In the genomic region with DNA sequence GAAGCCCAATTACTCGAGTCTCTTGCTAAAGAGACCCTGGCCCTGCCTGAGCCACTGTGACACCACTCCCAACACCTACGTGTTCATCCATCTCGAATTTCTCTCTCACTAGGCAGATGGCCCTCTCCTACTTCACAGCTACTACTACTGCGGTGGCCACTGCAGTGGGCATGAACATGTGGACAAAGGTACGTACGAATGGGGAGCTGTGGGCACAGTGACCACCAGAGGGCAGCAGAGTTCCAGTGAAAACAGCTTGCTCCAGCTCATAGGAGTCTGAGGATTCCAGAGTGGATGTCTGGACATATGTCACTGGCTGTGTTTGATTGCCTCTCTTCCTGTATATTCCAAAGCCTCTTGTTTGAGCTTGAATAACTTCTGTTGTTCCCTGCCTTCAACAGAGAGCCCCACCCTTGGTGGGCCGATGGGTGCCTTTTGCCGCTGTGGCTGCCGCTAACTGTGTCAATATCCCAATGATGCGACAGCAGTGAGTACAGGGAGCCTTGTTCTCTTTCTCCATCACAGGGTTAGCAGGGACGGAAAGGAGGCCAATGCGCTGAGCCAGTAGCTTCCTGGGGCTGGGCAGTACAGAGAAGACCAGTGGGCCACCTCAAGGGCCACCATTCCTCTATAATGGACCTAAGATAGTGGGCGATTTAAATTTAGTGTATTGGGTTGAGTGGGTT, we compare ENCODE assay signal across 9 mouse cellular contexts. TPM values are rescaled to one million over a fixed set of nuclear protein-coding genes. Genes with fewer than 3 reads are reported as not detected.
DNase-seq lines count a peak whose midpoint lies in the region; ATAC-seq and TF ChIP-seq lines count a peak whose summit lies in the region.
"Had no signal": no experiment of that assay in that cellular context is flagged by ENCODE, and none has a peak within 500 bp of the region (broad histone marks: within the 10 kb centered on the region; RNA-seq: fewer than 3 reads in every experiment).

No protein-coding gene starts in this region.

- ATAC-seq in erythroid progenitor cell, adult 5-6 weeks (replicated peaks; ENCODE audit: low FRiP score, poor library complexity, severe bottlenecking): peak; percentile 87
- ATAC-seq in heart, embryonic 16.5 days (replicated peaks; ENCODE audit: extremely low read depth, insufficient read depth, low FRiP score): peak; percentile 83
- ATAC-seq in liver, postnatal 0 days: peak; percentile 43
- ATAC-seq in neural tube, embryonic 14.5 days (ENCODE audit: low read depth): peak; percentile 79; the same call in 1 of the 2 replicates

- H3K36me3 ChIP-seq in heart, embryonic 16.5 days (ENCODE audit: control insufficient read depth, insufficient read depth): peaks cover 11% of the 10 kb centered on the region
- peaks cover 28% of the 10 kb centered on the region for H3K36me3 ChIP-seq in liver, postnatal 0 days (replicated peaks; ENCODE audit: insufficient read depth, low read length)
- H3K36me3 ChIP-seq in neural tube, embryonic 14.5 days (ENCODE audit: control insufficient read depth, insufficient read depth, low read length): peaks cover 8% of the 10 kb centered on the region

- H3K9me3 ChIP-seq in heart, embryonic 16.5 days (replicated peaks; ENCODE audit: control insufficient read depth, low read length): no peaks in the 10 kb centered on the region
- H3K9me3 ChIP-seq in liver, postnatal 0 days (ENCODE audit: low read length): no peaks in the 10 kb centered on the region
- no peaks in the 10 kb centered on the region for H3K9me3 ChIP-seq in neural tube, embryonic 14.5 days (ENCODE audit: control insufficient read depth, low read length)
- H3K9me3 ChIP-seq: embryonic facial prominence, embryonic 12.5 days had no signal

- no peak overlapping the region for H3K9ac ChIP-seq in heart, embryonic 16.5 days (ENCODE audit: low read length)
- no peak overlapping the region for H3K9ac ChIP-seq in liver, postnatal 0 days (replicated peaks)
- no peak overlapping the region for H3K9ac ChIP-seq in neural tube, embryonic 14.5 days (replicated peaks; ENCODE audit: low read depth, low read length)
- H3K9ac ChIP-seq: embryonic facial prominence, embryonic 12.5 days had no signal

- peak; percentile 73 for DNase-seq in CD4-positive helper T cell, adult 2 months (ENCODE audit: low read depth, low spot score)
- DNase-seq in brain, adult 2 months (ENCODE audit: low read depth, low spot score): peak; percentile 94
- DNase-seq in kidney, postnatal 4 days: peak; percentile 93 to 94
- peak; percentile 89 for DNase-seq in liver, postnatal 0 days
- DNase-seq in telencephalon, adult 2 months (ENCODE audit: low read depth, low spot score): peak; percentile 58

- TF ChIP-seq CTCF in liver, postnatal 0 days (IDR thresholded peaks at IDR 0.05; ENCODE audit: low read depth): peak; percentile 98

- TF ChIP-seq EP300 in liver, postnatal 0 days (IDR thresholded peaks at IDR 0.05; ENCODE audit: low read depth): no peak

- no peaks in the 10 kb centered on the region for H3K4me1 ChIP-seq in heart, embryonic 16.5 days (ENCODE audit: control insufficient read depth, insufficient read depth, low read length)
- H3K4me1 ChIP-seq in liver, postnatal 0 days (ENCODE audit: insufficient read depth): peaks cover 5% of the 10 kb centered on the region; the same call in 1 of the 2 replicates
- no peaks in the 10 kb centered on the region for H3K4me1 ChIP-seq in neural tube, embryonic 14.5 days (ENCODE audit: control insufficient read depth, insufficient read depth, low read length)
- H3K4me1 ChIP-seq: embryonic facial prominence, embryonic 12.5 days had no signal

- H3K27ac ChIP-seq in heart, embryonic 16.5 days (ENCODE audit: low read length): no peak overlapping the region
- H3K27ac ChIP-seq in liver, postnatal 0 days (ENCODE audit: low read depth): no peak overlapping the region
- no peak overlapping the region for H3K27ac ChIP-seq in neural tube, embryonic 14.5 days (ENCODE audit: low read depth, low read length)
- H3K27ac ChIP-seq: embryonic facial prominence, embryonic 12.5 days had no signal

- 58% methylated on average over 13 of the region's 13 CpGs for WGBS in heart, embryonic 16.5 days
- WGBS in liver, postnatal 0 days (ENCODE audit: insufficient replicate concordance): 57% methylated on average over 13 of the region's 13 CpGs
- 58% methylated on average over 13 of the region's 13 CpGs for WGBS in neural tube, embryonic 14.5 days

- no peaks in the 10 kb centered on the region for H3K27me3 ChIP-seq in heart, embryonic 16.5 days (ENCODE audit: control insufficient read depth, insufficient read depth, low read length)
- H3K27me3 ChIP-seq in liver, postnatal 0 days (ENCODE audit: insufficient read depth, low read length): no peaks in the 10 kb centered on the region
- H3K27me3 ChIP-seq in neural tube, embryonic 14.5 days (ENCODE audit: control insufficient read depth, insufficient read depth, low read length): no peaks in the 10 kb centered on the region
- H3K27me3 ChIP-seq: embryonic facial prominence, embryonic 12.5 days had no signal

- H3K4me3 ChIP-seq in heart, embryonic 16.5 days (ENCODE audit: low read length): no peak overlapping the region
- H3K4me3 ChIP-seq in liver, postnatal 0 days (ENCODE audit: low read depth, low read length): no peak overlapping the region
- H3K4me3 ChIP-seq in neural tube, embryonic 14.5 days (ENCODE audit: low read depth, low read length): no peak overlapping the region
- H3K4me3 ChIP-seq: embryonic facial prominence, embryonic 12.5 days had no signal

- no peak overlapping the region for H3K4me2 ChIP-seq in heart, embryonic 16.5 days (ENCODE audit: low read depth, low read length)
- H3K4me2 ChIP-seq in liver, postnatal 0 days (ENCODE audit: low read depth, low read length): no peak overlapping the region
- H3K4me2 ChIP-seq in neural tube, embryonic 14.5 days (ENCODE audit: low read depth, low read length): no peak overlapping the region
- H3K4me2 ChIP-seq: embryonic facial prominence, embryonic 12.5 days had no signal

RNA-seq across cellular contexts. Expression of gene Wbp1l, which starts 10.9 kb away (rescaled TPM):
- 5.0 and 8.8 TPM in 2 replicates for total RNA-seq in erythroid progenitor cell, adult 5-6 weeks (2015; ENCODE audit: low replicate concordance)
- total RNA-seq in erythroid progenitor cell, adult 5-6 weeks (2017; ENCODE audit: low replicate concordance): 6.7 and 9.2 TPM in 2 replicates
- 60.5 and 63.3 TPM in 2 replicates for polyA plus RNA-seq in heart, embryonic 16.5 days (2015; fragmentation: Nextera tagmentation; extraction: Ambion mirVana)
- polyA plus RNA-seq in liver, postnatal 0 days (2015; fragmentation: Nextera tagmentation; extraction: Ambion mirVana): 40.4 and 48.8 TPM in 2 replicates
- polyA plus RNA-seq in neural tube, embryonic 14.5 days (2014; fragmentation: Nextera tagmentation; extraction: Ambion mirVana): 28.2 and 35.2 TPM in 2 replicates

RNA-seq across cellular contexts. Expression of gene Sfxn2, which starts 14.8 kb away (rescaled TPM):
- 0.72 and 19.3 TPM in 2 replicates for total RNA-seq in erythroid progenitor cell, adult 5-6 weeks (2015; ENCODE audit: low replicate concordance)
- 0.98 and 5.8 TPM in 2 replicates for total RNA-seq in erythroid progenitor cell, adult 5-6 weeks (2017; ENCODE audit: low replicate concordance)
- 10.0 and 11.4 TPM in 2 replicates for polyA plus RNA-seq in heart, embryonic 16.5 days (2015; fragmentation: Nextera tagmentation; extraction: Ambion mirVana)
- polyA plus RNA-seq in liver, postnatal 0 days (2015; fragmentation: Nextera tagmentation; extraction: Ambion mirVana): 63.0 and 63.4 TPM in 2 replicates
- polyA plus RNA-seq in neural tube, embryonic 14.5 days (2014; fragmentation: Nextera tagmentation; extraction: Ambion mirVana): 10.5 and 10.7 TPM in 2 replicates

RNA-seq across cellular contexts. Expression of gene Arl3, which starts 15.0 kb away (rescaled TPM):
- total RNA-seq in erythroid progenitor cell, adult 5-6 weeks (2015; ENCODE audit: low replicate concordance): 4.6 and 15.1 TPM in 2 replicates
- 6.7 and 24.4 TPM in 2 replicates for total RNA-seq in erythroid progenitor cell, adult 5-6 weeks (2017; ENCODE audit: low replicate concordance)
- polyA plus RNA-seq in heart, embryonic 16.5 days (2015; fragmentation: Nextera tagmentation; extraction: Ambion mirVana): 95.6 and 101 TPM in 2 replicates
- polyA plus RNA-seq in liver, postnatal 0 days (2015; fragmentation: Nextera tagmentation; extraction: Ambion mirVana): 17.0 and 17.1 TPM in 2 replicates
- 134 and 160 TPM in 2 replicates for polyA plus RNA-seq in neural tube, embryonic 14.5 days (2014; fragmentation: Nextera tagmentation; extraction: Ambion mirVana)
